Mouse (Mus musculus) myocyte (in vitro differentiated cells): ENCODE measurements around the gene Zfp831. TPM values are rescaled to one million over a fixed set of nuclear protein-coding genes. Genes with fewer than 3 reads are reported as not detected.

ENCODE experiments used
- H3K27me3 ChIP-seq: one replicate; pipeline ENCODE4 v1.6.1; 2011; ENCODE audit not compliant: control insufficient read depth, insufficient read depth, insufficient read length
- H3K36me3 ChIP-seq: one replicate; pipeline ENCODE4 v1.6.1; 2011; ENCODE audit not compliant: control insufficient read depth, insufficient read depth
- H3K4me2 ChIP-seq: one replicate; pipeline ENCODE4 v1.6.1; 2011; ENCODE audit warnings: low read depth, control low read depth
- H3K4me3 ChIP-seq: one replicate; pipeline ENCODE4 v1.5.1; 2011; ENCODE audit warnings: mild to moderate bottlenecking, control low read depth, moderate library complexity
- H3K79me2 ChIP-seq: one replicate; pipeline ENCODE4 v1.6.1; 2011; ENCODE audit not compliant: control insufficient read depth, insufficient read depth
- H3ac ChIP-seq: one replicate; pipeline ENCODE4 v1.6.1; 2011; ENCODE audit not compliant: control insufficient read depth, insufficient read length
- CEBPB ChIP-seq: IDR thresholded peaks from 2 replicates; pipeline ENCODE4 v1.6.1; 2011; ENCODE audit warnings: mild to moderate bottlenecking, moderate library complexity; ENCODE audit not compliant: poor library complexity, insufficient read depth, severe bottlenecking
- E2F4 ChIP-seq: IDR thresholded peaks from one replicate; pipeline ENCODE4 v1.6.1; 2011; ENCODE audit warnings: mild to moderate bottlenecking, control low read depth, moderate library complexity; ENCODE audit not compliant: insufficient read depth
- MAX ChIP-seq: IDR thresholded peaks from one replicate; pipeline ENCODE4 v1.6.1; 2011; ENCODE audit warnings: low read depth, mild to moderate bottlenecking, control low read depth
- MYOD1 ChIP-seq, 3 experiments: IDR thresholded peaks; one replicate each; pipeline ENCODE4 v1.6.1; 2011; ENCODE audit warnings: control low read depth in 2 of 3, low read depth in 2 of 3, mild to moderate bottlenecking in 2 of 3, moderate library complexity in 1 of 3; ENCODE audit not compliant: insufficient read length in 2 of 3, control insufficient read depth in 1 of 3
- MYOG ChIP-seq, 3 experiments: IDR thresholded peaks; one replicate each; pipeline ENCODE4 v1.6.1; 2011; ENCODE audit warnings: control low read depth in 2 of 3, low read depth in 2 of 3, mild to moderate bottlenecking in 2 of 3; ENCODE audit not compliant: insufficient read length in 2 of 3, control insufficient read depth in 1 of 3, insufficient read depth in 1 of 3
- POLR2A ChIP-seq: IDR thresholded peaks from one replicate; pipeline ENCODE4 v1.6.1; 2011; ENCODE audit warnings: low read depth, mild to moderate bottlenecking, control low read depth, moderate library complexity; ENCODE audit not compliant: insufficient read length
- POLR2AphosphoS2 ChIP-seq: IDR thresholded peaks from one replicate; pipeline ENCODE4 v1.6.1; 2011; ENCODE audit warnings: low read depth, control low read depth; ENCODE audit not compliant: insufficient read length
- REST ChIP-seq: IDR thresholded peaks from one replicate; pipeline ENCODE4 v1.6.1; 2011; ENCODE audit warnings: mild to moderate bottlenecking, control low read depth, moderate library complexity; ENCODE audit not compliant: insufficient read depth, insufficient read length
- SRF ChIP-seq: IDR thresholded peaks from one replicate; pipeline ENCODE4 v1.6.1; 2011; ENCODE audit warnings: low read depth; ENCODE audit not compliant: control insufficient read depth, insufficient read length
- TCF12 ChIP-seq: IDR thresholded peaks from one replicate; pipeline ENCODE4 v1.6.1; 2011; ENCODE audit warnings: mild to moderate bottlenecking, control low read depth; ENCODE audit not compliant: poor library complexity, insufficient read depth, severe bottlenecking
- TCF3 ChIP-seq: IDR thresholded peaks from one replicate; pipeline ENCODE4 v1.6.1; 2011; ENCODE audit warnings: low read depth, control low read depth; ENCODE audit not compliant: insufficient read length
- USF1 ChIP-seq: IDR thresholded peaks from one replicate; pipeline ENCODE4 v1.6.1; 2011; ENCODE audit warnings: low read depth, mild to moderate bottlenecking, control low read depth, moderate library complexity
- polyA plus RNA-seq: library from polyadenylated mRNA; unstranded; fragments of >200 nt; fragmentation: generic; extraction: Trizol; gene quantifications from one replicate; pipeline ENCODE4 v1.2.1, GENCODE M21; 2012; ENCODE audit warnings: missing spikeins

The Zfp831 gene
- polyA plus RNA-seq, 1 experiment: not detected

DNA sequence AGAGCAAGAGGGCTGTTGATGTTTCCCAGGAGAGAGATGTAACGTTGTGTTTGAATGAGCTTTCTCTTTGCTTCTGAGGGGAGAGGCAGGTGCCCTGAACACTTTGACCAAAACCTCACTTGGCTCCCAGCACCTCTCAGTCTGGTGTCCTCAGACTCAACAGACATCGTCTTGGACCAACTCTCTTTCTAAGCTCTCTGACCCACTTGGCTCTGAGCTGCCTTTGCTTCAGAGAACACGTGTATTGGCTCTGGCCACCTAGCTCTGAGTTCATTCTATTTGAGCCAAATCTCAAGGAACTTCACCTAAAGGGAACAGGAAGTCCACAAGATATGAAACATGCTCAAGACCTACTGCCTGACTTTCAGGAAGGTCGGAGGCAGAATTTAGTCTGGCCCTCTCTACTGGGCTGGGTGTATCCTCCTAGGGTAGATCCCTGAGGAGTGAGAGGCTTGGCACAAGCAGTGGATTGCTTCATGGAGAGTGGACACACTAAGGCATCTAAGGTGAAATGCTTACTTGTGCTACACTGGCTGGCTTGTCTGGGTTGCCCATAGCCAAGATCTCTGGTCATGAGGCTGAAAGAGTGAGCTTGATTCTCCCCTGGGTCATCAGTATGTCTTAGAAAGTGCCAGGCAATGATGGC is 37.8 kb upstream of the Zfp831 start:
- H3K27me3 ChIP-seq: no peaks in the 10 kb centered on the region
- TF ChIP-seq REST (no peak), SRF (no peak), USF1 (no peak), E2F4 (no peak), POLR2AphosphoS2 (no peak), POLR2A (no peak), MAX (no peak), MYOD1 (IDR thresholded peaks at IDR 0.05; ENCODE audit: control insufficient read depth in 1 of 3, insufficient read length in 2 of 3, low read depth in 2 of 3) (no peak), MYOG (IDR thresholded peaks at IDR 0.05; ENCODE audit: control insufficient read depth in 1 of 3, insufficient read depth in 1 of 3, insufficient read length in 2 of 3, low read depth in 2 of 3) (no peak), TCF12 (no peak)
- no peaks in the 10 kb centered on the region for H3K36me3 ChIP-seq
- H3K79me2 ChIP-seq: no peaks in the 10 kb centered on the region
- no peak overlapping the region for H3ac ChIP-seq
- no peak overlapping the region for H3K4me2 ChIP-seq
- no peak overlapping the region for H3K4me3 ChIP-seq

DNA sequence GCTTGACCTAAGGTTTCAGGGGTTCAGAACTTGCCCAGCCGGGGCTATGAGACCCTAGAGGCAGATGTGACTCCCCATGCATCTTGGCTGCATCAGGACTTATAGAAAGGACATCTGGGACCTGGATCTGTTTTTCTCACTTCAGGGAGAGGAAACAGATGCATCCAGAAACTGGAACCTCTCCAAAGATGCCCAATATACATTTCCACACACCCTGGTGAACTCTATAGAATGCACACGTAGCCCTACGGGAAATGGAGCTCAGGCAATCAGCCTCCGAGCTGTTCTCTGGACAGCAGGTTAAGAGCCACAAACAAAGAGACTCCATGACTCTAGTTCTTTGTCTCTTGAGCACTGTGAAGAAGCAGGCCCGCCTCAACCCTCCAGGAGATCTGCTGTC is 37.0 kb upstream of the Zfp831 start:
- no peaks in the 10 kb centered on the region for H3K79me2 ChIP-seq
- H3K4me2 ChIP-seq: no peak overlapping the region
- no peak overlapping the region for H3K4me3 ChIP-seq
- TF ChIP-seq MYOD1 (IDR thresholded peaks at IDR 0.05; ENCODE audit: control insufficient read depth in 1 of 3, insufficient read length in 2 of 3, low read depth in 2 of 3) (no peak), MYOG (IDR thresholded peaks at IDR 0.05; ENCODE audit: control insufficient read depth in 1 of 3, insufficient read depth in 1 of 3, insufficient read length in 2 of 3, low read depth in 2 of 3) (no peak), TCF12 (no peak), E2F4 (no peak), POLR2AphosphoS2 (no peak), REST (no peak), POLR2A (no peak), TCF3 (no peak), SRF (no peak), CEBPB (no peak), MAX (no peak), USF1 (no peak)
- no peaks in the 10 kb centered on the region for H3K36me3 ChIP-seq
- H3ac ChIP-seq: no peak overlapping the region
- no peaks in the 10 kb centered on the region for H3K27me3 ChIP-seq

DNA sequence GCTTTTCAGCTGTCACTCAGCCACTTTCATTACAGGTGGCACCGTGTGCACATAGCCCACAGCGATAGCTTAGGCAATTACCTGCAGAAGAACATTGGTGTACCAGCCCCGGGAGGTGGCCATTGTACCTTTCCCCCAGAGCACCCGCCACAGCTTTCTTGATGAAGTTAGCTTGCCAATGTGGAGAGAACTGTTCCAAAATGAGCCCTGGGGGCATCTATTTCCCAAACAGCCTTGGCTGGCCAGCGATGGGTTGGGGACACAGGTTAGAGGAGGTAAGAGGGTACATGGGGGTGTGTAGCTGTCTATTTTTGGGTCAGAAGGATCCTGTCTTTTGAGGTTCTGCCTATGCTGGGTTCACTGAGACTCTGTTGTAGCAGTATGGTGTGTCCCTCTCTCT is 33.4 kb upstream of the Zfp831 start:
- Histone ChIP-seq H3K36me3 (no peaks in the 10 kb centered on the region), H3K4me2 (no peak overlapping the region), H3K79me2 (no peaks in the 10 kb centered on the region), H3K4me3 (no peak overlapping the region), H3K27me3 (no peaks in the 10 kb centered on the region), H3ac (no peak overlapping the region)
- TF ChIP-seq CEBPB: no peak
- no peak for TF ChIP-seq USF1
- TF ChIP-seq TCF12: no peak
- no peak for TF ChIP-seq MYOG (IDR thresholded peaks at IDR 0.05; ENCODE audit: control insufficient read depth in 1 of 3, insufficient read depth in 1 of 3, insufficient read length in 2 of 3, low read depth in 2 of 3)
- TF ChIP-seq POLR2A: no peak
- no peak for TF ChIP-seq TCF3
- TF ChIP-seq MAX: no peak
- no peak for TF ChIP-seq SRF
- no peak for TF ChIP-seq REST
- no peak for TF ChIP-seq MYOD1 (IDR thresholded peaks at IDR 0.05; ENCODE audit: control insufficient read depth in 1 of 3, insufficient read length in 2 of 3, low read depth in 2 of 3)
- TF ChIP-seq POLR2AphosphoS2: no peak
- no peak for TF ChIP-seq E2F4

DNA sequence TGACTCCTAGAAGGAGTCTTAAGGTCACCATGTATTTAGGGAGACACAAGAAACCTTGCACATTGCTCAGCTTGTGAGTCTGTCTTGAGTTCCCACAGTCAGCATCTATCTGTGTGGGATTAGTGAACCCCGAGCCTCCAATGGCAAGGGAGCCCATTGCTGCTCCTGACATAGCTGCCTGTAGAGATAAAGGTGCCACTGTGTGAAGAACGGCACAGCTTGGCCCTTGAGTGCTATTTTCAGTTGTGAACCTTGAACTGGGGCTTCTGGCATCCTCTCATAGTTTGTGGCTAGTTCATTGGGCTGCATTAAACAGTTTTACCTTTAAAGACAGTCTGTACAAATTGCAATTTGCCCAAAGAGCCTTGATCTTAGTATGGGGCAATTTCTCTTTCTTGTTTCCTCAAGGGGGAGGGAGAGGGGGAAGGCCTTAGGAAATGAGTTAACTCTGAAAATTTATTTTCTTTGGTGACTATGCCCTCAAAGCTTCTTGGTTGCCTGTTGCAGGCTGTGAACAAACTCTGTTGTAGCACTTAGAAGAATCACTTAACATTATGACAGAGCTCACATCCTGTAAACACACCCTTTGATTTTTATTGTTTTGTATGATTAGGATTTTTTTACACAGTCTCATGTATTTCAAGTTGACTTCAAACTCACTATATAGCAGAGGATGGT is 30.8 kb upstream of the Zfp831 start:
- Histone ChIP-seq H3K27me3 (no peaks in the 10 kb centered on the region), H3K4me2 (no peak overlapping the region), H3K36me3 (no peaks in the 10 kb centered on the region), H3K79me2 (no peaks in the 10 kb centered on the region), H3K4me3 (no peak overlapping the region), H3ac (no peak overlapping the region)
- no peak for TF ChIP-seq MYOG (IDR thresholded peaks at IDR 0.05; ENCODE audit: control insufficient read depth in 1 of 3, insufficient read depth in 1 of 3, insufficient read length in 2 of 3, low read depth in 2 of 3)
- no peak for TF ChIP-seq TCF3
- TF ChIP-seq MYOD1 (IDR thresholded peaks at IDR 0.05; ENCODE audit: control insufficient read depth in 1 of 3, insufficient read length in 2 of 3, low read depth in 2 of 3): no peak
- TF ChIP-seq MAX: no peak
- TF ChIP-seq CEBPB: no peak
- no peak for TF ChIP-seq SRF
- TF ChIP-seq USF1: no peak
